Mouse (Mus musculus) midbrain, embryonic 13.5 days (tissue): Measurements from ENCODE around the gene Wwox. TPM values are rescaled to one million over a fixed set of nuclear protein-coding genes. Genes with fewer than 3 reads are reported as not detected.
A peak's percentile ranks its signal among the peaks of the same experiment; 100 is the strongest.

Experiments
- ATAC-seq: fragments of 200-750 bp; cut with Nextera tagmentation; 2 replicates; pipeline ENCODE4 v1.8.0; 2017; ENCODE audit warnings: mild to moderate bottlenecking, moderate TSS enrichment, moderate library complexity
- H3K27ac ChIP-seq: fragments of 300-500 bp; sonication (generic); 2 replicates; pipeline ENCODE4 v1.5.1; 2015; ENCODE audit warnings: inconsistent platforms, mild to moderate bottlenecking, moderate library complexity
- H3K27me3 ChIP-seq: fragments of 300-500 bp; sonication (generic); 2 replicates; pipeline ENCODE4 v1.6.1; 2015; ENCODE audit warnings: mild to moderate bottlenecking, inconsistent platforms
- H3K36me3 ChIP-seq: fragments of 300-500 bp; sonication (generic); 2 replicates; pipeline ENCODE4 v1.6.1; 2015; ENCODE audit warnings: mild to moderate bottlenecking, inconsistent platforms
- H3K4me1 ChIP-seq: fragments of 300-500 bp; sonication (generic); replicated peaks from 2 replicates; pipeline ENCODE4 v1.6.1; 2015; ENCODE audit warnings: inconsistent platforms
- H3K4me2 ChIP-seq: fragments of 300-500 bp; sonication (generic); replicated peaks from 2 replicates; pipeline ENCODE4 v1.6.1; 2015; ENCODE audit warnings: moderate library complexity, mild to moderate bottlenecking, inconsistent platforms
- H3K4me3 ChIP-seq: fragments of 300-500 bp; sonication (generic); replicated peaks from 2 replicates; pipeline ENCODE4 v1.5.1; 2015; ENCODE audit warnings: mild to moderate bottlenecking, inconsistent platforms
- H3K9ac ChIP-seq: fragments of 300-500 bp; sonication (generic); replicated peaks from 2 replicates; pipeline ENCODE4 v1.6.1; 2015; ENCODE audit warnings: mild to moderate bottlenecking, inconsistent platforms
- H3K9me3 ChIP-seq: fragments of 300-500 bp; sonication (generic); 2 replicates; pipeline ENCODE4 v1.6.1; 2016; ENCODE audit warnings: mild to moderate bottlenecking, inconsistent platforms
- WGBS: fragments of 180-500 bp; shearing (Covaris S2); methylation state at CpG from one replicate; pipeline ENCODE4 v1.1.7; 2015; 5-methylcytosine and 5-hydroxymethylcytosine counted together
- polyA plus RNA-seq: library from polyadenylated mRNA; unstranded; fragments of >200 nt; fragmentation: Nextera tagmentation; extraction: Ambion mirVana; gene quantifications from 2 replicates; pipeline ENCODE4 v1.2.1, GENCODE M21; 2015

Wwox gene
- polyA plus RNA-seq, 1 experiment from 2014 or later, result 12.4 TPM

GRCm38 (mm10) chr8:114832251-114832774, 392.9 kb downstream of the Wwox start:
- Histone ChIP-seq H3K4me1 (no peaks in the 10 kb centered on the region), H3K4me2 (no peak overlapping the region), H3K27me3 (no peaks in the 10 kb centered on the region), H3K4me3 (no peak overlapping the region), H3K9me3 (no peaks in the 10 kb centered on the region), H3K9ac (no peak overlapping the region), H3K36me3 (no peaks in the 10 kb centered on the region), H3K27ac (no peak overlapping the region)
- no peak for ATAC-seq
- 88% methylated on average over 8 of the region's 8 CpGs for WGBS

DNA sequence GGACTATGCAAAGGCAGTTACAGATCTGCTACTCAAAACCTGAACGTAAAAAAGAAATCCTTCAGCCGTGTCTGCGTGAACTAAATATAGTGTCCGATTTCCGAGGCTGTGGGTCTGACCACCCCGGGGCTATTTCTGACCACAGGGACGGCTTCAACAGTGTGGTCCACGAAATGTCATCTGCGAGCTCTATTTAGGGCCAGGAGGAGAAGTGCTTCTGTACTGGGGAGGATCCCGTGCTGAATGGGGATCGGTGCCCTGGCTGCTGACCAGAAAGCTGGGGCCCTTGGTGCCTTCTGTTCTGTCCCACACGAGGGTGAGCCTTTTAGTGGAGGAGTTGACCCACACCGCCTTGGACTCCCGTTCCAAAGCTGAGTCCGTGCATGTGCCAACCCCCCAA, 395.3 kb downstream of the Wwox start:
- ATAC-seq, result no peak
- WGBS, result 92% methylated on average over 15 of the region's 15 CpGs
- H3K36me3 ChIP-seq, result no peaks in the 10 kb centered on the region

DNA sequence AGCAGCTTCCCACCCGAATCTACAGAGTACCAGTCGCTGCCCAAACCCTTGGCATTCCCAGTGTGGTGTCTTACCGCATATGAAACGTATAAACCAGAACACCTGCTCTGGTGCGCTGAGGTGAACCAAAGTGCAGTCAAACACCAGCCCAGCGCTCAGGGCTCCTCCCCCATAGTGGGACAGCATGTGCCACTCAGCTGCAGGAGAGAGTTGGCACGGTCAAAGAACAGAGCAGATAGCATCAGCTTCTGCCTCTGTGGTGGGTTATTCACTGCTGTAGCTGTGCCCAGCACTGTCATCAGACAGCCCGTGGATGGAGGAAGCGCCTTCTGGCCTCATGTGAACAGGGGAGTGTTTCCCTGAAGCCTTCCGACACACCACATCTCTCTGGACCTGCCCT, 400.5 kb downstream of the Wwox start:
- no peak overlapping the region for H3K9ac ChIP-seq
- H3K4me1 ChIP-seq, result peaks cover 12% of the 10 kb centered on the region
- H3K4me2 ChIP-seq, result no peak overlapping the region
- WGBS, result 93% methylated on average over 10 of the region's 10 CpGs
- no peaks in the 10 kb centered on the region for H3K36me3 ChIP-seq
- H3K27me3 ChIP-seq, result peaks cover 5% of the 10 kb centered on the region; the same call in 1 of the 2 replicates
- H3K4me3 ChIP-seq, result no peak overlapping the region
- H3K27ac ChIP-seq, result no peak overlapping the region
- no peaks in the 10 kb centered on the region for H3K9me3 ChIP-seq
- ATAC-seq, result no peak

More for the DNA sequence above, 395.3 kb downstream of the Wwox start:
- H3K27ac ChIP-seq, result no peak overlapping the region
- no peak overlapping the region for H3K9ac ChIP-seq
- H3K9me3 ChIP-seq, result no peaks in the 10 kb centered on the region
- no peak overlapping the region for H3K4me3 ChIP-seq
- no peaks in the 10 kb centered on the region for H3K4me1 ChIP-seq
- H3K27me3 ChIP-seq, result peaks cover 1% of the 10 kb centered on the region; the same call in 1 of the 2 replicates
- H3K4me2 ChIP-seq, result no peak overlapping the region

DNA sequence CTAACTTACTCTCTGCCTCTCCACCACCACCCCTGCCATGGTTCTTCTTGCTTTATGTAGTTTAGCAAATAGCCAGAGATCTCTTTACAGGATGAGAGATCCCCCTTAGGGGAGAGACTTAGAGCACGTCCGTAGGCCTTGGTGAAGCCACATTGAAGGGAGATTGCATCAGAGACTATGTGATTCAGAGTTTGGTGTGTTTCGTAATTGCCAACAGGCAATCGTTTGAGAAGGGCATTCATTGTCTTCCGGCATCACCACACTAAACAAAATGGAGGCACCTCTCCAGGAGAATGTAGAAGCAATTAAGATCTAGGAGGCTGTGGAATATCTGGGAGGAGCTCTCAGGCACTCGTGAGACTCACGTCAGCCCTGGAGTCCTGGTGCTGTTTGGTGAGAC, 408.2 kb downstream of the Wwox start:
- H3K4me3 ChIP-seq, result no peak overlapping the region
- peaks cover 68% of the 10 kb centered on the region for H3K4me1 ChIP-seq
- H3K9me3 ChIP-seq, result no peaks in the 10 kb centered on the region
- H3K27ac ChIP-seq, result 0 out of 2 replicates have a peak overlapping the region, but pooled peaks have one; percentile 25
- WGBS, result 86% methylated on average over 7 of the region's 7 CpGs
- H3K9ac ChIP-seq, result no peak overlapping the region
- no peak for ATAC-seq
- H3K27me3 ChIP-seq, result no peaks in the 10 kb centered on the region
- H3K4me2 ChIP-seq, result no peak overlapping the region
- H3K36me3 ChIP-seq, result no peaks in the 10 kb centered on the region

- H3K4me2 ChIP-seq, result no peak overlapping the region
- no peak overlapping the region for H3K27ac ChIP-seq
- no peak overlapping the region for H3K4me3 ChIP-seq
- ATAC-seq, result no peak
- H3K9ac ChIP-seq, result no peak overlapping the region
- H3K27me3 ChIP-seq, result no peaks in the 10 kb centered on the region
- no peaks in the 10 kb centered on the region for H3K36me3 ChIP-seq
- H3K4me1 ChIP-seq, result peaks cover 63% of the 10 kb centered on the region
- no peaks in the 10 kb centered on the region for H3K9me3 ChIP-seq
- 58% methylated on average over 9 of the region's 9 CpGs for WGBS
Observed at GRCm38 (mm10) chr8:114849461-114849860, 410.0 kb downstream of the Wwox start.

DNA sequence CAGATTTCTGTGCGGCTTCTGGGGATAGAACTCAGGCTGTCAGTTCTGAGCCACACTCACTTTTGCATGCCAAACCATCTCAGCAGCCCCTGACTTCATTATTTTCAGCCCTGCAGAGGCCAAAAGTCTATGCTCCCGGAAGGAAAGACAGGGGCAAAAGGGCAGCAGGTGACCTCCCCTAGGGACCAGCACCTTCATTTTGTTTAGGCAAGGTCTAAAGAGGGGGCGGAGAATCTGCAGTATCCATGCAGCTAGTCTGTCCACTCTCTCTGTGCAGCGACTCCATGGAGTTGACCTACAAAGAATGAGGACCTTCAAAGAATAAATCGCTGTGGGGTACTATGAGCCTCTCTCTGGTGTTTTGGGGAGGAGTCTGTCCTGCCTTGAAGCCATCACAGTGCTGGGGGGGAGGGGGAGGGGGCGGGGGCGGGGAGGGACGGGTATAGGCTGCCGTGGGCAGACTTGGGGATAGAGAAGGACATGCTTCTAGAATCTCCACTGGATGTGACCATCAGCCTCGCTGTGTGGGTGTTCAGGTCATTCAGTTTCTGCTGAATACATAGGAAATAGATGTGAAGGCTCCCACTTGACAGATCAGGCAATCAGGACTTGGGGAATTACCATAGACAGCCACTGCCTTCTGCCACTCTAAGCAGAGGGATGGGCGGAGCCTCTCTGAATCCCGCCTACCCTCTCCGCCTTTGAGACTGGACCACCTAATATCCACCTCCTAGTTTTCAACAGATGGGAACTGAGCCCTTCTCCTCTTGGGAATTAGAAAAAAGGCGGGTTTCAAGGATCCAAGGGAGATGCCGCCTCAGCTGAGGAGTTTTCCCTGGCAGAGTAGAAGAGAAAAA, 410.8 kb downstream of the Wwox start:
- no peak overlapping the region for H3K4me3 ChIP-seq
- H3K9ac ChIP-seq, result no peak overlapping the region
- no peaks in the 10 kb centered on the region for H3K36me3 ChIP-seq
- H3K27me3 ChIP-seq, result 0 out of 2 replicates have a peak, but pooled peaks cover 3% of the 10 kb centered on the region
- peak; percentile 68; the same call in 1 of the 2 replicates for ATAC-seq
- WGBS, result 39% methylated on average over 14 of the region's 15 CpGs
- H3K27ac ChIP-seq, result no peak overlapping the region
- no peak overlapping the region for H3K4me2 ChIP-seq
- no peaks in the 10 kb centered on the region for H3K9me3 ChIP-seq
- H3K4me1 ChIP-seq, result peaks cover 60% of the 10 kb centered on the region

DNA sequence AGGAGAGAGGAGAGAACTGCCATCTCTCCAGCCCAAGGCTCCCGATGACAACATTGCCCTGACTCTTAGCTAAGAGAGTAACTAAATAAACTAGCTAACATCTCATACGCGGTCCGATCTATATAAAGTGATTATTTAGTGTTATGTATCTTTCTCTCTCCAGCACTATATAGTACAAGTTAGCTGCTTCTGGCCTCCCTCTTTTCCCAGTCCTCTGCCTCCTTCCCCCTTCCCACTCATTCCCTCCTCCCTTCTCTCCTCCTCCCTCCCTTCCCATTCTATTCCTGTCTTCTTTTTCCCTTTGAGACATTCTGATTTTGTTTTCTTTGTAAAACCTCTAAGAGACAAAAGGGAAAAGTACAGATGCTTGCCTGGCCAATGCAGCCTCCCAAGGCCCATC, 414.3 kb downstream of the Wwox start:
- no peak overlapping the region for H3K4me3 ChIP-seq
- no peaks in the 10 kb centered on the region for H3K36me3 ChIP-seq
- WGBS, result 87% methylated on average over 4 of the region's 4 CpGs
- H3K27ac ChIP-seq, result no peak overlapping the region
- H3K4me2 ChIP-seq, result no peak overlapping the region
- peaks cover 35% of the 10 kb centered on the region for H3K4me1 ChIP-seq
- H3K9me3 ChIP-seq, result no peaks in the 10 kb centered on the region
- no peak overlapping the region for H3K9ac ChIP-seq
- ATAC-seq, result no peak
- H3K27me3 ChIP-seq, result 0 out of 2 replicates have a peak, but pooled peaks cover 3% of the 10 kb centered on the region

DNA sequence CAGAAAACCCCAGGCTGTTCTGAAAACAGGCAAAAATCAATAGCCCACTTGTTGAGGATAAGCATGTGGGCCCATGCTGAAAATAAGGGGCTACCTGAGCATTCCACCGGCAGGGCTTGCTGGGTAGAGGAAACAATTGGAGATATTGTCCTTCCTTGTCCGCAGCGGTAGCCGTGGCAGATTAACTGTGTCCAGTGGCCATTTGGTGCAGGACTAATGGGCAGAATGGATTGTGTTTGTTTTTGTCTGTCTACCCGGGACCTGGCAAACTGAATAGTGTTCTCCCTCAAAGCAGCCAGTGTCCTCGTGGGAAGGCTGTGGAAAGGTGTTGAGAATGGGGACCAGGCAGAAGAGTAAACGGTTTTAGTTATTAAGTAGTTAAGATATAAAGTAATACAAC, 416.4 kb downstream of the Wwox start:
- H3K9ac ChIP-seq, result no peak overlapping the region
- 5% methylated on average over 7 of the region's 7 CpGs for WGBS
- no peak overlapping the region for H3K27ac ChIP-seq

GRCm38 (mm10) chr8:114865911-114866310, 426.5 kb downstream of the Wwox start:
- ATAC-seq, result no peak
- H3K4me1 ChIP-seq, result no peaks in the 10 kb centered on the region
- H3K27ac ChIP-seq, result no peak overlapping the region
- no peaks in the 10 kb centered on the region for H3K36me3 ChIP-seq
- 23% methylated on average over 3 of the region's 3 CpGs for WGBS
- no peak overlapping the region for H3K4me2 ChIP-seq
- no peaks in the 10 kb centered on the region; the same call in 1 of the 2 replicates for H3K9me3 ChIP-seq
- H3K27me3 ChIP-seq, result no peaks in the 10 kb centered on the region
- H3K9ac ChIP-seq, result no peak overlapping the region
- H3K4me3 ChIP-seq, result no peak overlapping the region

More for the DNA sequence above, 416.4 kb downstream of the Wwox start:
- Histone ChIP-seq H3K4me2 (no peak overlapping the region), H3K27me3 (0 out of 2 replicates have a peak, but pooled peaks cover 3% of the 10 kb centered on the region), H3K9me3 (no peaks in the 10 kb centered on the region), H3K4me1 (peaks cover 15% of the 10 kb centered on the region), H3K36me3 (no peaks in the 10 kb centered on the region), H3K4me3 (no peak overlapping the region)
- no peak for ATAC-seq

DNA sequence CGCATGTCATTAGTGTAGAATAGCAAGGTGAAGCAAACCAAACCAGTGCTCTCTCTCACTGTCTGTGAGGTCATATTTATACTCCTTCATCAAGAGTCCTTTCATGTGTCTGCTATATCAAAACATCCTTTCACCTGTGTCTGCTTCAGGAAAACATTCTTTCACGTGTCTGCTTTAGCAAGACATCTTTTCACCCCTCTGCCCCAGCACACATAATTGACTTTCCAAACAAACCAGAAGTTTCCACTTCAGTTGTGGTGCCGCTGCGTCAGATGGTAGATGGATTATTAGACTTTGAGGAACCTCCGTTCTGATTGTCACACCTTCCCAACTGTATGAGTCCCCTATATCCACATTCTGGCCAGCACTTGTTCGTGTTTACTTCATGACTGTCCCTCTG, 429.9 kb downstream of the Wwox start:
- Histone ChIP-seq H3K9me3 (no peaks in the 10 kb centered on the region; the same call in 1 of the 2 replicates), H3K27me3 (no peaks in the 10 kb centered on the region), H3K4me2 (no peak overlapping the region), H3K27ac (no peak overlapping the region), H3K36me3 (no peaks in the 10 kb centered on the region), H3K4me1 (no peaks in the 10 kb centered on the region), H3K9ac (no peak overlapping the region), H3K4me3 (no peak overlapping the region)
- WGBS, result 95% methylated on average over 6 of the region's 6 CpGs
- ATAC-seq, result no peak

DNA sequence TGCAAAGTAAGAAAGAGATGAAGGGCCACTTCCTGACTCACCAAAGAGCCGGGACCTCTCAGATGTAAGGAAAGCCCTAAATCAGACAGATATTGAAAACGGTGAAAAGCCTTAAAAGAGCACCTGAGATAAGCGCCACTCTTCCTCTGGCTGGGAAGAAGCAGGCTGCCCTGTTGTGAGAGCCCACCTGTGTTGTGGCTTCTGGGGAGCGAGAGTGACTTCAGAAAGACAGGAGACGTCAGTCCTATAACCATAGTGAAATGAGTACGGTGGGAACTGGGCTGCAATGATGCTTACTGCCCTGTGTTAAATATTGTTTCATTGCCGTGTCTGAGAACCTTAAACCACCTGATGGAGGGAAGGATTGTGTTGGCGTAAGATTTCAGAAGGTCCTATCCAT, 431.0 kb downstream of the Wwox start:
- no peaks in the 10 kb centered on the region; the same call in 1 of the 2 replicates for H3K9me3 ChIP-seq
- no peak overlapping the region for H3K27ac ChIP-seq
- no peaks in the 10 kb centered on the region for H3K36me3 ChIP-seq
- no peak overlapping the region for H3K4me2 ChIP-seq
- H3K27me3 ChIP-seq, result 0 out of 2 replicates have a peak, but pooled peaks cover 3% of the 10 kb centered on the region
- WGBS, result 93% methylated on average over 8 of the region's 8 CpGs
- H3K4me1 ChIP-seq, result 0 out of 2 replicates have a peak, but pooled peaks cover 1% of the 10 kb centered on the region
- no peak overlapping the region for H3K9ac ChIP-seq
- H3K4me3 ChIP-seq, result no peak overlapping the region
- no peak for ATAC-seq

- Histone ChIP-seq H3K27ac (no peak overlapping the region), H3K4me1 (peaks cover 20% of the 10 kb centered on the region), H3K9ac (no peak overlapping the region), H3K9me3 (no peaks in the 10 kb centered on the region; the same call in 1 of the 2 replicates), H3K4me2 (no peak overlapping the region), H3K27me3 (peaks cover 9% of the 10 kb centered on the region), H3K36me3 (no peaks in the 10 kb centered on the region), H3K4me3 (no peak overlapping the region)
- no peak for ATAC-seq
- WGBS, result 81% methylated on average over 3 of the region's 3 CpGs
Observed at GRCm38 (mm10) chr8:114872491-114872890, 433.0 kb downstream of the Wwox start.
